Mouse (Mus musculus) cerebellum, postnatal 25 days (tissue): ENCODE measurements around the gene Ropn1l.

Source experiments
- DNase-seq, 2 experiments: peaks; one replicate each; pipeline ENCODE4 v3.0.0; 2021; ENCODE audit warnings: mixed read lengths in 2 of 2

The Ropn1l gene

DNA sequence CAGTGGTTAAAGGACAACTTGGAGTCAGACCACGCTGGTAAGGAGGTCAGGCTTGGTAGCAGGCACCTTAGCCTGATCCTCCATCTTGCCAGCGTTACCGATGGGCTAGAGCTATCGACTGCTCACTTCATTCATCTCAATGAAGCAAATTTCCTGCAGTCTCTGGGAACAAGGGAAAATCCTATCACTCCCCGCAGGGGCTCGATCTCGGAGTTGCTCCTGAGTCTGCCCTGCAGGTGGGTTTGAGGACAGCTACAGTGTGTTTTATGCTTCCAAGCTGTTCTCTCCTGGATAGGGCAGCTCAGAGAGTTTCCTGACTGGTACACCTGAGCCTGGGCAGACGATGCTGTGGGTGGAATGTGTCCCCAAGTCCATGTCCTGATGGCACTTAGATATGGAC is 49.2 kb downstream of the Ropn1l start:
- DNase-seq: no peak

DNA sequence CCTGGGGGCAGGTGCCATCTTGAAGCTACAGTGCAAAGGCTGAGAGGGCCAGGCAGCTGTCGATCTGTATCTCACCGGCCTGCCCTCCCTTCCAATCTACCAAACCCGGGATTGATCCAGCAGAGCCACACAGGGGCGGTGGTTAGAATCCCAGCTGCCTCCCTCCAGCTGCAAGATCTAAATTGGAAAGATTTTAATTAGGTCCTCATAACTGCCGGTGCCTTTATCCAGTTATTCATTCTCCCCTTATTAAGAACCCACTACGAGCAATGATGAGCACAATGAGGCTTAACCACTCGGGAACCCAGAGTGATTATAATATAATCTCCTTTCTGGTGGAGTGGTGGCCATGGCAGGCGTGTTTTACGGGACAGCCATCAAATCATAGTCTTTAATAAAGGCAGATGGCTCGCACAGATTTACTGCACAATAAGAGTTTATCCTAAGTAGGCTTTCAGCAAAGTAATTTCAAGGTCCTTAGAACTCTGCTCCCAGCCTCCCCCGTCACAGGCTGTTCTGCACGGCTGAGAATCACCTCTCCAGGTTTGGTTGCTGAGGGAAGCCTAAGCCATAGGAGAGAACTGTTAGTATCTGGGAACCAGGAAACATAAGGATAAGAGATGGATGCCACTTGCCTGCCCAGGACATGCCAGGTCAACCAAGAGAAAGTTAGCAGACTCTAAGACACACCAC is 51.2 kb downstream of the Ropn1l start:
- no peak for DNase-seq

GRCm38 (mm10) chr15:31400974-31401373 is 52.6 kb downstream of the Ropn1l start:
- no peak for DNase-seq

DNA sequence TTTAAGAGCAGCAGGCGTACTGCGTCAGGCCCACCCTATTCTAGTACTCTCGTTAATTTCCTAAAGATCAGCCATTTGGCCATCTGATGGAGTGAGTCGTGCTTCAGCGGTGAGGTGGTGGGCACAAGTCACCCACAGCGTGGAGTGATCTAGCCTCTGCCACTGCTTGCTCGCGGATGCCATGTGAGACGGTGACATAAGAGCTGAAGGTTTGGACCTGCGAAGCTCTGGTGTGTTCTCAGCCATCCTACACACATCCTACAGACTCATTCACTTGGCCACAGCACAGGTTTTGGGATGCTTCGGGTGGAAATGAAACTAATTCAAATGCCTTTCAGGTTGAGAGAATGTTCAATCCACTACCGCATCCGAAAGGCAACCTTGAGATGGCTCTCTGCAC is 54.8 kb downstream of the Ropn1l start:
- no peak for DNase-seq

DNA sequence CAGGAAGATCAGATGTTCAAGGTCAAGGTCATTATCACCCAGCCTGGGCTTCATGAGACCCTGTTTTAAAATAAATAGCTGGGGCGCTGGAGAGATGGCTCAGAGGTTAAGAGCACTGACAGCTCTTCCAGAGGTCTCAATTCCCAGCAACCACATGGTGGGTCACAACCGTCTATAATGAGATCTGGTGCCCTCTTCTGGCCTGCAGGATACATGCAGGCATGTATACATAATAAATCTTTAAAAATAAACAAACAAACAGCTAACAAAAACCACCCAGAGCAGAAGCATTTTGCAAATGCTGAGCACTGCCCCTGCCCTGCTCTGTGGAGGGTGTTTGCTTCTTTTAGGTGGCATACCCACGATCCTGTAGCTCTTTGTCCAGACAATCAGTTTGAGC is 56.2 kb downstream of the Ropn1l start:
- DNase-seq: no peak

DNA sequence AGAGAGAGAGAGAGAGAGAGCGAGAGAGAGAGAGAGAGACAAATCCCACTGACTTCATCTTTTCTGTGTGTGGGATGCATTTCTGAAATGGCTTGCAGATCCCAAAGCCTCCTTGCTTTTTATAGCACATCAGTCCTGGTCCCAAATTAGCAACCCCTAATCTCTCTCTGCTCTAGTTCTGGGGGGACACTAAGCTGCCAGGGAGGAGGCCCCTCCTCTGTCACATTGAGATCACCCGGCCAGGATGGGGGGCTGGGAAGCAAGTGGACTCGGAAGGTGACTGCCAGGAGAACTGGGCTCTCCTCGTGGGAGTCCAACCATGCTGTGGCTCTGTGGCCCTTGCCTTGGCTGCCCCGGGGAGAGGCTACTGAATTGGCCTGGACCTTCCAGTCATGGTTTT is 56.8 kb downstream of the Ropn1l start:
- no peak for DNase-seq

DNA sequence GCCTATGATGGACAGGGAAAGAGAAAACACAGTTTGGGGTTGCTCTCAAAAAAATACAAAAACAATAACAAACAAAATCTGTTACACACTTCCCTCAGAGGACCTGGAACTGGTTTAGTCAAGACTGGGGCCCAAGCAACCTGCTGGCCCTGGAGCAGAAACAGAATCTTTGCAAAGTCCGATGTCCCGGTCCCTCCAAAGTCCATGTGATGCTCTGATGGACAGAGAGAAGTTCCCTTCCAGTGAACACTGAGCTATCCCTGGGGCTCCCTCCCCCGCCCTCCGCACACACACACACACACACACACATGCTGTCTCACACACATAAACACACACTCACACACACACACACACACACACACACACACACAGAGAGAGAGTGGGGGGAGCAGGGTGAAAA is 57.6 kb downstream of the Ropn1l start:
- DNase-seq: no peak

DNA sequence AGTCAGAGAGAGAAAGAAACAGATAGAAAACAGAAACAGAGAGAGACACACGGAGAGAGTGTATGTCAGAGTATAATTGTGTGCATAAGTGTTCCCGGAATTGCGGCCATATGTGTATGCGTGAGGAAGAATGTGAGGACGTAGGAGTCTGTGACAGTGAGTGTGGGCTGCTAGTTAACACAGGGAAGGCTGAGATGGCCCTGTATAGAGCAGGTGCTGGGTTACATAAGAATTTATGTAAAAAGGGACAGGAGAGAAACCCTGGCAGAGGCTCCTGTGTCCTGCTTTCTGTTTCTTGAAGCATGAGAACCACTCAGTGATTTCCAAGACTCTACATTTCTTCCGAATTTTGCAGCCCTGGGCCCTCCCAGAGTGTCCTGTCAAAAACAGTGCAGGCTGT is 60.1 kb downstream of the Ropn1l start:
- no peak for DNase-seq

GRCm38 (mm10) chr15:31392705-31393104 is 60.8 kb downstream of the Ropn1l start:
- DNase-seq: no peak

DNA sequence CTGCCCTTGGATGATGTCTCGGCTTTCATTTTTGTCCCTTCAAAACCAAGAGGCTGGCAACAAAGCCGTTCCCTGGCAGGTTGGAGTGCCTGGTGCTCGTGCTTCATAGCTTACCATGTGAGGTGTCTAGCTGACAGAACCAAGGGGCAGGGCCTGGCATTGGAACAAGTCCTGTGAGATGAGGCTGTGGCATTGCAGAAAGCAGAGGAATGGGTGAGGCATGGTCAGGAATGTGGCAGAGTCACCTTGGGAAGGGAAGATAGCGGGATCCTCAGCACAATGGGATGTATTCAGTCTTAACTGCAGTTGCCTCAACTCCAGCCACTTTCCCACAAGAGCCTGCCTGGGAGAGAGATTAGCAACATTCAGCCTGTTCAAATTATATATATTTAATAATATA is 61.4 kb downstream of the Ropn1l start:
- DNase-seq: no peak
